Mouse (Mus musculus) hindbrain, embryonic 12.5 days (tissue): ENCODE measurements around the gene Olfr556. TPM values are rescaled to one million over a fixed set of nuclear protein-coding genes. Genes with fewer than 3 reads are reported as not detected.
A peak's percentile ranks its signal among the peaks of the same experiment; 100 is the strongest.
"Not testable (repeated sequence)": the region's sequence is repeated elsewhere in the genome, so short reads cannot be mapped to it uniquely, and the experiment has no call there.

Experiments used
- ATAC-seq: fragments of 200-750 bp; cut with Nextera tagmentation; 2 replicates; pipeline ENCODE4 v1.8.0; 2017; ENCODE audit warnings: moderate TSS enrichment; ENCODE audit not compliant: low FRiP score
- H3K27ac ChIP-seq: fragments of 300-500 bp; sonication (generic); 2 replicates; pipeline ENCODE4 v1.5.1; 2016; ENCODE audit warnings: mild to moderate bottlenecking
- H3K27me3 ChIP-seq: fragments of 300-500 bp; sonication (generic); 2 replicates; pipeline ENCODE4 v1.6.1; 2016; ENCODE audit warnings: mild to moderate bottlenecking
- H3K36me3 ChIP-seq: fragments of 300-500 bp; sonication (generic); 2 replicates; pipeline ENCODE4 v1.6.1; 2016; ENCODE audit warnings: mild to moderate bottlenecking
- H3K4me1 ChIP-seq: fragments of 300-500 bp; sonication (generic); 2 replicates; pipeline ENCODE4 v1.6.1; 2016
- H3K4me2 ChIP-seq: fragments of 300-500 bp; sonication (generic); replicated peaks from 2 replicates; pipeline ENCODE4 v1.6.1; 2016; ENCODE audit warnings: mild to moderate bottlenecking
- H3K4me3 ChIP-seq: fragments of 300-500 bp; sonication (generic); 2 replicates; pipeline ENCODE4 v1.5.1; 2016; ENCODE audit warnings: mild to moderate bottlenecking
- H3K9ac ChIP-seq: fragments of 300-500 bp; sonication (generic); 2 replicates; pipeline ENCODE4 v1.6.1; 2016; ENCODE audit warnings: mild to moderate bottlenecking, moderate library complexity
- H3K9me3 ChIP-seq: fragments of 300-500 bp; sonication (generic); replicated peaks from 2 replicates; pipeline ENCODE4 v1.6.1; 2016; ENCODE audit warnings: mild to moderate bottlenecking
- WGBS: fragments of 180-500 bp; shearing (Covaris S2); methylation state at CpG from one replicate; pipeline ENCODE4 v1.1.7; 2016; 5-methylcytosine and 5-hydroxymethylcytosine counted together
- polyA plus RNA-seq: library from polyadenylated mRNA; unstranded; fragments of >200 nt; fragmentation: Nextera tagmentation; extraction: Ambion mirVana; gene quantifications from 2 replicates; pipeline ENCODE4 v1.2.1, GENCODE M21; 2016

The Olfr556 gene
- not detected in 2 replicates for polyA plus RNA-seq

DNA sequence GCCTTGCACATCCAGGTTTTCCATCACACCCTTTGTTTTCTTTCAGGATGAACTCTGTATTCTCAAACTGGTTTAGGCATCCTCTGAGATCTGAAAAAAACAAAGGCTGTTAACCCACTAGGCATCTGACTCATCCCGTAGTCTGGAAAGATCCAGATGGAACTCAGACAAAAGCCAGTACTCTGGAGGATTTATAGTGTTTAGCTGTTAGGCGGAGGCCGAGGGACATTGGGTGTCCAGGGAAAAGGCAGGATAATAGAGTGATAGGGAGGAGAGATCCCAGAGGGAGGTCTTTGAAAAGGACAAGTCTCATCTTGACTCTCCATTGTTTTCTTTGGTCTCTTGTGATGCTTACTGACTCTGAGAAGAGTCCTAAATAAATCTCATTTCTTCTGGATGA is at the start of gene Olfr556:
TSS of gene Olfr556 (plus strand) at position 301 of the 400 bp plus-strand sequence.
- Histone ChIP-seq H3K27me3 (no peaks in the 10 kb centered on the region), H3K4me3 (no peak within 1 kb of the TSS), H3K4me2 (no peak within 1 kb of the TSS), H3K4me1 (no peaks in the 10 kb centered on the region), H3K9me3 (no peaks in the 10 kb centered on the region), H3K9ac (no peak within 1 kb of the TSS), H3K27ac (no peak within 1 kb of the TSS), H3K36me3 (no peaks in the 10 kb centered on the region)
- WGBS, result 45% methylated on average over 3 of the region's 3 CpGs
- ATAC-seq, result no peak

- Histone ChIP-seq H3K4me1 (no peaks in the 10 kb centered on the region), H3K9me3 (no peaks in the 10 kb centered on the region), H3K27ac (no peak within 1 kb of the TSS), H3K4me2 (no peak within 1 kb of the TSS), H3K27me3 (no peaks in the 10 kb centered on the region), H3K4me3 (no peak within 1 kb of the TSS), H3K9ac (no peak within 1 kb of the TSS), H3K36me3 (no peaks in the 10 kb centered on the region)
- ATAC-seq, result no peak
Measured at GRCm38 (mm10) chr7:102618118-102618517, 46.6 kb upstream of the Olfr556 start, which contains the start of gene Olfr553. Olfr553 (minus strand) TSS chr7:102618218.

DNA sequence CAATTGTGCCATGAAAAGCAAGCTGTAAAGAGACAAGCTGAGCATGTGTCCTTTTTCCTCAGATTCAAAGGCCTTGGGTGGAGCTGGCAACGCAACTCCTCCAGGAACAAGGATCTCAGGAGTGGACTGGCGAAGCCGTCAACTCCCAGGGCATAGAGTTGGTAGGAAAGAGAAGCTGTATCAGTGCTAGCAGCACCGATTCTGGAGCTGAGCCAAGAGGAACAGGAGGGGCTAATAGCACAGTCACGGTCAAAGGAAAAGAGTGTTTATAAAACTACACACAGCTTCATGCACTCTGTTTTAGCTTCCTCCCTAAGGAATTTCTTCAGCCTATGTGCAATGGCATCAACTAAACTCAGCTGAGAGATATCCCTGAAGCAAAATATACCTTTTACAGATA is 45.1 kb upstream of the Olfr556 start:
- no peak overlapping the region for H3K9ac ChIP-seq
- no peak overlapping the region for H3K27ac ChIP-seq
- H3K36me3 ChIP-seq, result no peaks in the 10 kb centered on the region
- H3K27me3 ChIP-seq, result no peaks in the 10 kb centered on the region
- H3K4me2 ChIP-seq, result no peak overlapping the region
- 71% methylated on average over 5 of the region's 5 CpGs for WGBS
- ATAC-seq, result no peak
- H3K4me3 ChIP-seq, result no peak overlapping the region
- H3K9me3 ChIP-seq, result no peaks in the 10 kb centered on the region
- no peaks in the 10 kb centered on the region for H3K4me1 ChIP-seq

GRCm38 (mm10) chr7:102620368-102620767 is 44.3 kb upstream of the Olfr556 start:
- not testable (repeated sequence) for H3K27me3 ChIP-seq, H3K4me3 ChIP-seq, H3K27ac ChIP-seq, ATAC-seq, H3K4me2 ChIP-seq, H3K9ac ChIP-seq, H3K4me1 ChIP-seq, H3K9me3 ChIP-seq, H3K36me3 ChIP-seq
- 88% methylated on average over 19 of the region's 19 CpGs for WGBS

- no peak for ATAC-seq
- H3K4me2 ChIP-seq, result no peak overlapping the region
- no peak overlapping the region for H3K4me3 ChIP-seq
- no peak overlapping the region for H3K27ac ChIP-seq
- no peaks in the 10 kb centered on the region for H3K27me3 ChIP-seq
- 37% methylated on average over 3 of the region's 3 CpGs for WGBS
- H3K9ac ChIP-seq, result no peak overlapping the region
- no peaks in the 10 kb centered on the region for H3K9me3 ChIP-seq
- no peaks in the 10 kb centered on the region for H3K4me1 ChIP-seq
- no peaks in the 10 kb centered on the region for H3K36me3 ChIP-seq
Measured at GRCm38 (mm10) chr7:102636665-102637064, 28.0 kb upstream of the Olfr556 start.

DNA sequence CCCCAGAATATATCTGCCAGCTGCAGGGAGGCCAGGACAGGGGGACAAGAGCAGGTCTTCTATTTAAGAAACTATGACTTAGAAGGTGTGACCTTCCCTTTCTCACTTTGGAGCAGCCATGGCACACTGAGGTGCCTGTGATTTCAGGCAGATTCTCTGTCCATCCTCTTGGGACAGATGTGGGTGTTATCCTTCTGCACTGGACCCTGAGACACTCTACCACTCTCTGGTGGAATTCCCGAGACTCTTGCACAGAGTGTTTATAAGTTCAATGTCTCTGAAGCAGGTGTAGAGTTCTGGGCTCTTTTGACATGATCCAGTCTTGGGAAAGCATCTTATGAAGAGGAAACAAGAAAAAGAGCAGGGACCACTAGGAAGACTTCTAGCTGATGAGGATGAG is 26.6 kb upstream of the Olfr556 start, which contains the start of gene Olfr554:
TSS of gene Olfr554 (plus strand) at position 301 of the 400 bp plus-strand sequence.
- Histone ChIP-seq H3K9ac (no peak within 1 kb of the TSS), H3K4me1 (no peaks in the 10 kb centered on the region), H3K27ac (no peak within 1 kb of the TSS), H3K36me3 (no peaks in the 10 kb centered on the region), H3K4me3 (no peak within 1 kb of the TSS), H3K27me3 (no peaks in the 10 kb centered on the region), H3K4me2 (no peak within 1 kb of the TSS), H3K9me3 (no peaks in the 10 kb centered on the region)
- no peak for ATAC-seq
- 75% methylated on average over 1 of the region's 1 CpGs for WGBS

GRCm38 (mm10) chr7:102644945-102645344 is 19.8 kb upstream of the Olfr556 start:
- not testable (repeated sequence) for H3K4me1 ChIP-seq, H3K27me3 ChIP-seq, H3K27ac ChIP-seq, H3K4me2 ChIP-seq, H3K9ac ChIP-seq, H3K4me3 ChIP-seq, ATAC-seq, H3K9me3 ChIP-seq, H3K36me3 ChIP-seq
- 81% methylated on average over 4 of the region's 4 CpGs for WGBS

- 68% methylated on average over 1 of the region's 1 CpGs for WGBS
- Histone ChIP-seq H3K27me3 (no peaks in the 10 kb centered on the region), H3K36me3 (no peaks in the 10 kb centered on the region)
Measured at GRCm38 (mm10) chr7:102658523-102658922, 6.2 kb upstream of the Olfr556 start, which contains the start of gene Olfr555. Olfr555 (plus strand) TSS chr7:102658823.

GRCm38 (mm10) chr7:102665378-102665777 is 679 bp downstream of the Olfr556 start:
- 37% methylated on average over 2 of the region's 2 CpGs for WGBS
- no peaks in the 10 kb centered on the region for H3K9me3 ChIP-seq
- no peak overlapping the region for H3K4me3 ChIP-seq
- H3K4me2 ChIP-seq, result no peak overlapping the region
- H3K27ac ChIP-seq, result no peak overlapping the region
- no peaks in the 10 kb centered on the region for H3K27me3 ChIP-seq
- H3K36me3 ChIP-seq, result no peaks in the 10 kb centered on the region
- no peaks in the 10 kb centered on the region for H3K4me1 ChIP-seq
- no peak for ATAC-seq
- H3K9ac ChIP-seq, result no peak overlapping the region

More at GRCm38 (mm10) chr7:102658523-102658922, 6.2 kb upstream of the Olfr556 start, which contains the start of gene Olfr555:
- no peak for ATAC-seq
- no peak within 1 kb of the TSS for H3K4me2 ChIP-seq
- no peak within 1 kb of the TSS for H3K4me3 ChIP-seq
- no peaks in the 10 kb centered on the region for H3K9me3 ChIP-seq
- H3K9ac ChIP-seq, result no peak within 1 kb of the TSS
- H3K4me1 ChIP-seq, result no peaks in the 10 kb centered on the region
- H3K27ac ChIP-seq, result no peak within 1 kb of the TSS

GRCm38 (mm10) chr7:102676225-102676624 is 11.5 kb downstream of the Olfr556 start:
- H3K4me3 ChIP-seq, result no peak overlapping the region
- no peak overlapping the region for H3K4me2 ChIP-seq
- no peak for ATAC-seq
- H3K9ac ChIP-seq, result no peak overlapping the region
- H3K36me3 ChIP-seq, result no peaks in the 10 kb centered on the region
- no peaks in the 10 kb centered on the region for H3K4me1 ChIP-seq
- H3K9me3 ChIP-seq, result no peaks in the 10 kb centered on the region
- no peak overlapping the region for H3K27ac ChIP-seq
- WGBS, result 82% methylated on average over 2 of the region's 2 CpGs
- no peaks in the 10 kb centered on the region for H3K27me3 ChIP-seq

- ATAC-seq, result no peak
- Histone ChIP-seq H3K4me1 (no peaks in the 10 kb centered on the region), H3K27me3 (no peaks in the 10 kb centered on the region), H3K27ac (no peak overlapping the region), H3K9me3 (no peaks in the 10 kb centered on the region), H3K9ac (no peak overlapping the region), H3K4me2 (no peak overlapping the region), H3K4me3 (no peak overlapping the region), H3K36me3 (no peaks in the 10 kb centered on the region)
- 78% methylated on average over 1 of the region's 1 CpGs for WGBS
Measured at GRCm38 (mm10) chr7:102681916-102682315, 17.2 kb downstream of the Olfr556 start.

GRCm38 (mm10) chr7:102686944-102687501 is 22.3 kb downstream of the Olfr556 start, which contains the start of gene Trim68:
Trim68 (minus strand) TSS chr7:102687327.
- peak; percentile 100 for ATAC-seq
- peak within 1 kb of the TSS; percentile 13; the same call in 1 of the 2 replicates for H3K27ac ChIP-seq
- H3K9ac ChIP-seq, result peak within 1 kb of the TSS; percentile 63
- peak within 1 kb of the TSS; percentile 53 for H3K4me3 ChIP-seq
- H3K36me3 ChIP-seq, result no peaks in the 10 kb centered on the region
- H3K27me3 ChIP-seq, result no peaks in the 10 kb centered on the region
- WGBS, result under 1% methylated on average over 40 of the region's 40 CpGs
- peak within 1 kb of the TSS; percentile 64 for H3K4me2 ChIP-seq
- H3K4me1 ChIP-seq, result no peaks in the 10 kb centered on the region
- H3K9me3 ChIP-seq, result no peaks in the 10 kb centered on the region
